Mouse (Mus musculus): ENCODE results near the gene Rmnd5a.

Rmnd5a gene

GRCm38 (mm10) chr6:71372041-71372720 lies 68.3 kb downstream of the Rmnd5a start:
- CTCF ChIA-PET: interaction anchor here (0.5 kb wide), 1 partner anchor 53 kb away, joined by 4 read pairs; no protein-coding TSS in a partner anchor

- CTCF ChIA-PET: no interaction called here
These were observed 69.3 kb downstream of the Rmnd5a start for GRCm38 (mm10) chr6:71371085-71371605.

- CTCF ChIA-PET: no interaction called here
These were observed 71.0 kb downstream of the Rmnd5a start for GRCm38 (mm10) chr6:71369416-71369815.

GRCm38 (mm10) chr6:71363995-71364394 lies 76.4 kb downstream of the Rmnd5a start:
- CTCF ChIA-PET: no interaction called here

- CTCF ChIA-PET: no interaction called here
These were observed 79.2 kb downstream of the Rmnd5a start for GRCm38 (mm10) chr6:71361156-71361670.

GRCm38 (mm10) chr6:71360751-71361150 lies 79.7 kb downstream of the Rmnd5a start:
- CTCF ChIA-PET: no interaction called here

GRCm38 (mm10) chr6:71360221-71360620 lies 80.2 kb downstream of the Rmnd5a start:
- CTCF ChIA-PET: no interaction called here

GRCm38 (mm10) chr6:71357493-71357892 lies 82.9 kb downstream of the Rmnd5a start:
- CTCF ChIA-PET: interaction anchor here (0.5 kb wide), 1 partner anchor 37 kb away, joined by 3 read pairs; no protein-coding TSS in a partner anchor

GRCm38 (mm10) chr6:71353722-71354121 lies 86.7 kb downstream of the Rmnd5a start:
- CTCF ChIA-PET: no interaction called here

GRCm38 (mm10) chr6:71352866-71353427 lies 87.5 kb downstream of the Rmnd5a start:
- CTCF ChIA-PET: no interaction called here

- CTCF ChIA-PET: no interaction called here
These were observed 88.2 kb downstream of the Rmnd5a start for GRCm38 (mm10) chr6:71352201-71352600.

GRCm38 (mm10) chr6:71351201-71351600 lies 89.2 kb downstream of the Rmnd5a start:
- CTCF ChIA-PET: no interaction called here

GRCm38 (mm10) chr6:71348006-71348405 lies 92.4 kb downstream of the Rmnd5a start:
- CTCF ChIA-PET: no interaction called here

GRCm38 (mm10) chr6:71341179-71341578 lies 99.3 kb downstream of the Rmnd5a start:
- CTCF ChIA-PET: interaction anchor here (0.7 kb wide), 1 partner anchor 18 kb away, joined by 3 read pairs; no protein-coding TSS in a partner anchor

GRCm38 (mm10) chr6:71339351-71339750 lies 101.1 kb downstream of the Rmnd5a start:
- CTCF ChIA-PET: no interaction called here

GRCm38 (mm10) chr6:71338941-71339340 lies 101.5 kb downstream of the Rmnd5a start:
- CTCF ChIA-PET: no interaction called here

All from spleen, embryonic (tissue).